Mouse (Mus musculus) CH12.LX (cell line): ENCODE results near the gene Ovol3. TPM values are rescaled to one million over a fixed set of nuclear protein-coding genes. Genes with fewer than 3 reads are reported as not detected.
A peak's percentile ranks its signal among the peaks of the same experiment; 100 is the strongest.

Experiments
- DNase-seq: peaks from one replicate; pipeline ENCODE4 v3.0.0-alpha.2; 2013; ENCODE audit errors: extremely low read depth
- H3K27ac ChIP-seq: 2 replicates; pipeline ENCODE4 v1.5.1; 2012; ENCODE audit warnings: low read depth, mild to moderate bottlenecking, control low read depth, moderate library complexity; ENCODE audit not compliant: insufficient read depth
- H3K27me3 ChIP-seq: replicated peaks from 2 replicates; pipeline ENCODE3; 2012; ENCODE audit warnings: inconsistent platforms
- H3K36me3 ChIP-seq, 2 experiments: replicated peaks in 1 of 2; 2 replicates each; pipeline versions ENCODE3 to v1.6.1; 2012; ENCODE audit warnings: inconsistent platforms in 1 of 2, low read length in 1 of 2, mild to moderate bottlenecking in 1 of 2, mixed read lengths in 1 of 2, moderate library complexity in 1 of 2; ENCODE audit not compliant: control insufficient read depth in 1 of 2, insufficient read depth in 1 of 2
- H3K4me1 ChIP-seq, 2 experiments: 2 replicates each; pipeline ENCODE4 v1.6.1; 2012; ENCODE audit warnings: inconsistent platforms in 1 of 2, moderate library complexity in 1 of 2; ENCODE audit not compliant: insufficient read depth in 2 of 2, control insufficient read depth in 1 of 2
- H3K4me2 ChIP-seq: 2 replicates; pipeline ENCODE4 v1.6.1; 2012; ENCODE audit warnings: low read depth, mild to moderate bottlenecking, control low read depth; ENCODE audit not compliant: poor library complexity, insufficient read depth, severe bottlenecking
- H3K4me3 ChIP-seq, 3 experiments: fragments of 150-350 bp in 1 of 3; sonication (generic) in 1 of 3; replicated peaks in 1 of 3; 2 replicates each; pipeline versions ENCODE3 to v1.5.1; 2011 to 2012; ENCODE audit warnings: low read depth in 2 of 3, low read length in 2 of 3, mild to moderate bottlenecking in 2 of 3, moderate library complexity in 2 of 3, control low read depth in 1 of 3, improper control_type of control experiment in 1 of 3, inconsistent platforms in 1 of 3, mixed read lengths in 1 of 3; ENCODE audit not compliant: poor library complexity in 1 of 3
- H3K79me2 ChIP-seq: replicated peaks from 2 replicates; pipeline ENCODE4 v1.6.1; 2012; ENCODE audit warnings: mild to moderate bottlenecking, moderate library complexity; ENCODE audit not compliant: control insufficient read depth, poor library complexity, insufficient read depth, severe bottlenecking; ENCODE audit errors: extremely low read depth
- H3K9ac ChIP-seq: 2 replicates; pipeline ENCODE4 v1.6.1; 2012; ENCODE audit warnings: low read depth, mild to moderate bottlenecking, control low read depth, moderate library complexity; ENCODE audit not compliant: insufficient read depth
- H3K9me3 ChIP-seq: replicated peaks from 2 replicates; pipeline ENCODE3; 2012; ENCODE audit warnings: low read length, inconsistent platforms, mixed read lengths
- BHLHE40 ChIP-seq: IDR thresholded peaks from 2 replicates; pipeline ENCODE4 v1.6.1; 2011; ENCODE audit warnings: mild to moderate bottlenecking, low read depth, low read length, improper control_type of control experiment
- CHD1 ChIP-seq: IDR thresholded peaks from 2 replicates; pipeline ENCODE4 v1.6.1; 2012; ENCODE audit warnings: low read depth, low read length, improper control_type of control experiment, inconsistent platforms
- CHD2 ChIP-seq: IDR thresholded peaks from 2 replicates; pipeline ENCODE4 v1.6.1; 2011; ENCODE audit warnings: low read length, improper control_type of control experiment
- CTCF ChIP-seq, 2 experiments: IDR thresholded peaks in 1 of 2; conservative IDR thresholded peaks in 1 of 2; 2 replicates each; pipeline ENCODE4 v1.5.1; 2011 to 2012; ENCODE audit warnings: low read depth in 2 of 2, low read length in 2 of 2, improper control_type of control experiment in 1 of 2, inconsistent platforms in 1 of 2, mild to moderate bottlenecking in 1 of 2, moderate library complexity in 1 of 2
- E2F4 ChIP-seq: IDR thresholded peaks from 2 replicates; pipeline ENCODE4 v1.6.1; 2011; ENCODE audit warnings: low read depth, low read length, improper control_type of control experiment; ENCODE audit not compliant: insufficient replicate concordance
- ELF1 ChIP-seq: IDR thresholded peaks from 2 replicates; pipeline ENCODE4 v1.6.1; 2014; ENCODE audit warnings: low read depth, mild to moderate bottlenecking, inconsistent platforms, low read length, improper control_type of control experiment
- EP300 ChIP-seq: IDR thresholded peaks from 2 replicates; pipeline ENCODE4 v1.6.1; 2011; ENCODE audit warnings: low read length, improper control_type of control experiment
- ETS1 ChIP-seq: conservative IDR thresholded peaks from 2 replicates; pipeline ENCODE4 v1.6.1; 2012; ENCODE audit warnings: low read depth, mild to moderate bottlenecking, inconsistent platforms, low read length, improper control_type of control experiment, moderate library complexity
- GABPA ChIP-seq: IDR thresholded peaks from 2 replicates; pipeline ENCODE4 v1.6.1; 2012; ENCODE audit warnings: low read depth, low read length, improper control_type of control experiment, inconsistent platforms; ENCODE audit not compliant: insufficient replicate concordance
- HCFC1 ChIP-seq: IDR thresholded peaks from 2 replicates; pipeline ENCODE4 v1.6.1; 2012; ENCODE audit warnings: low read depth, mild to moderate bottlenecking, inconsistent platforms, low read length, improper control_type of control experiment
- IRF4 ChIP-seq: IDR thresholded peaks from 2 replicates; pipeline ENCODE4 v1.6.1; 2014; ENCODE audit warnings: low read depth, mild to moderate bottlenecking, inconsistent platforms, low read length, improper control_type of control experiment
- JUN ChIP-seq: IDR thresholded peaks from 2 replicates; pipeline ENCODE4 v1.6.1; 2011; ENCODE audit warnings: low read depth, mild to moderate bottlenecking, low read length, improper control_type of control experiment, moderate library complexity; ENCODE audit not compliant: insufficient read depth
- JUND ChIP-seq: conservative IDR thresholded peaks from 2 replicates; pipeline ENCODE4 v1.6.1; 2011; ENCODE audit warnings: low read depth, low read length, improper control_type of control experiment
- KAT2A ChIP-seq: IDR thresholded peaks from 2 replicates; pipeline ENCODE4 v1.6.1; 2012; ENCODE audit warnings: low read length, improper control_type of control experiment, inconsistent platforms; ENCODE audit not compliant: insufficient replicate concordance
- MAFK ChIP-seq: IDR thresholded peaks from 2 replicates; pipeline ENCODE4 v1.6.1; 2011; ENCODE audit warnings: low read length, improper control_type of control experiment; ENCODE audit not compliant: insufficient replicate concordance
- MAX ChIP-seq: IDR thresholded peaks from 2 replicates; pipeline ENCODE4 v1.6.1; 2011; ENCODE audit warnings: low read length, improper control_type of control experiment
- MAZ ChIP-seq: IDR thresholded peaks from 2 replicates; pipeline ENCODE4 v1.6.1; 2012; ENCODE audit warnings: low read depth, mild to moderate bottlenecking, inconsistent platforms, low read length, improper control_type of control experiment, moderate library complexity
- MEF2A ChIP-seq: IDR thresholded peaks from 2 replicates; pipeline ENCODE4 v1.6.1; 2014; ENCODE audit warnings: low read depth, mild to moderate bottlenecking, inconsistent platforms, low read length, improper control_type of control experiment, borderline replicate concordance
- MXI1 ChIP-seq: IDR thresholded peaks from 2 replicates; pipeline ENCODE4 v1.6.1; 2011; ENCODE audit warnings: mild to moderate bottlenecking, low read depth, low read length, improper control_type of control experiment
- MYC ChIP-seq: IDR thresholded peaks from 2 replicates; pipeline ENCODE4 v1.6.1; 2011; ENCODE audit warnings: low read depth, mild to moderate bottlenecking, improper control_type of control experiment, low read length
- NELFE ChIP-seq: IDR thresholded peaks from 2 replicates; pipeline ENCODE4 v1.6.1; 2011; ENCODE audit warnings: low read depth, low read length, improper control_type of control experiment
- NRF1 ChIP-seq: IDR thresholded peaks from 2 replicates; pipeline ENCODE4 v1.6.1; 2014; ENCODE audit warnings: low read depth, mild to moderate bottlenecking, inconsistent platforms, low read length, improper control_type of control experiment, moderate library complexity
- PAX5 ChIP-seq: IDR thresholded peaks from 2 replicates; pipeline ENCODE4 v1.6.1; 2012; ENCODE audit warnings: low read length, inconsistent platforms, mixed read lengths
- POLR2A ChIP-seq: IDR thresholded peaks from 2 replicates; pipeline ENCODE4 v1.6.1; 2011; ENCODE audit warnings: low read depth, mild to moderate bottlenecking, improper control_type of control experiment, low read length
- POLR2AphosphoS2 ChIP-seq: IDR thresholded peaks from 2 replicates; pipeline ENCODE4 v1.6.1; 2011; ENCODE audit warnings: low read depth, low read length, improper control_type of control experiment
- RAD21 ChIP-seq: IDR thresholded peaks from 2 replicates; pipeline ENCODE4 v1.6.1; 2011; ENCODE audit warnings: low read depth, mild to moderate bottlenecking, low read length, improper control_type of control experiment, moderate library complexity
- RCOR1 ChIP-seq: conservative IDR thresholded peaks from 2 replicates; pipeline ENCODE4 v1.6.1; 2012; ENCODE audit warnings: low read depth, mild to moderate bottlenecking, inconsistent platforms, low read length, improper control_type of control experiment
- SIN3A ChIP-seq: IDR thresholded peaks from 2 replicates; pipeline ENCODE4 v1.6.1; 2012; ENCODE audit warnings: low read length, improper control_type of control experiment, inconsistent platforms
- SMC3 ChIP-seq: IDR thresholded peaks from 2 replicates; pipeline ENCODE4 v1.6.1; 2011; ENCODE audit warnings: low read depth, low read length, improper control_type of control experiment
- TBP ChIP-seq: conservative IDR thresholded peaks from 2 replicates; pipeline ENCODE4 v1.6.1; 2011; ENCODE audit warnings: low read depth, low read length, improper control_type of control experiment
- TCF12 ChIP-seq: IDR thresholded peaks from 2 replicates; pipeline ENCODE4 v1.6.1; 2014; ENCODE audit warnings: low read depth, mild to moderate bottlenecking, inconsistent platforms, low read length, improper control_type of control experiment
- UBTF ChIP-seq: IDR thresholded peaks from 2 replicates; pipeline ENCODE4 v1.6.1; 2012; ENCODE audit warnings: low read depth, mild to moderate bottlenecking, inconsistent platforms, low read length, improper control_type of control experiment, moderate library complexity
- USF1 ChIP-seq: IDR thresholded peaks from 2 replicates; pipeline ENCODE4 v1.6.1; 2014; ENCODE audit warnings: low read depth, mild to moderate bottlenecking, inconsistent platforms, low read length, improper control_type of control experiment
- USF2 ChIP-seq: conservative IDR thresholded peaks from 2 replicates; pipeline ENCODE4 v1.6.1; 2011; ENCODE audit warnings: low read depth, low read length, improper control_type of control experiment
- ZC3H11A ChIP-seq: IDR thresholded peaks from 2 replicates; pipeline ENCODE4 v1.6.1; 2012; ENCODE audit warnings: low read depth, mild to moderate bottlenecking, inconsistent platforms, low read length, improper control_type of control experiment
- ZKSCAN1 ChIP-seq: IDR thresholded peaks from 2 replicates; pipeline ENCODE4 v1.6.1; 2012; ENCODE audit warnings: low read depth, inconsistent platforms, low read length, improper control_type of control experiment, borderline replicate concordance
- ZMIZ1 ChIP-seq: IDR thresholded peaks from 2 replicates; pipeline ENCODE4 v1.6.1; 2012; ENCODE audit warnings: low read depth, mild to moderate bottlenecking, inconsistent platforms, low read length, improper control_type of control experiment
- ZNF384 ChIP-seq: IDR thresholded peaks from 2 replicates; pipeline ENCODE4 v1.6.1; 2012; ENCODE audit warnings: low read depth, low read length, improper control_type of control experiment, inconsistent platforms
- dilution Hi-C: fragments of 300-500 bp; cut with MboI; formaldehyde crosslinking; loops from 2 replicates; pipeline ENCODE4 v1.14.3; 2020; ENCODE audit warnings: low sequenced_read_pairs; ENCODE audit not compliant: extremely low pct_unique_long_range_greater_than_20kb, extremely low pct_ligation_motif_present
- in situ Hi-C: fragments of 300-500 bp; cut with MboI; formaldehyde crosslinking; loops from 3 replicates; pipeline ENCODE4 v1.14.3; 2019; ENCODE audit warnings: low sequenced_read_pairs, low pct_ligation_motif_present, low pct_unique_long_range_greater_than_20kb, mixed read lengths
- polyA plus RNA-seq: library from polyadenylated mRNA; unstranded; fragments of >175 nt; gene quantifications from 2 replicates; pipeline ENCODE4 v1.2.1, GENCODE M21; 2012; ENCODE audit warnings: low read depth; ENCODE audit not compliant: insufficient read length
- total RNA-seq, 2 experiments: library from RNA; depleted of rRNA; stranded (reverse); fragments of 300-350 nt in 1 of 2; fragments of >200 nt in 1 of 2; gene quantifications; 2 replicates each; pipeline ENCODE4 v1.2.3; 2012 to 2014

Ovol3 gene
- total and polyA plus RNA-seq, 3 experiments = 0.42 to 4.3 (median 2.8) TPM

- H3K27me3 ChIP-seq = no peaks in the 10 kb centered on the region
- TF ChIP-seq SMC3 (no peak), TCF12 (no peak), ZKSCAN1 (no peak), NRF1 (no peak), NELFE (no peak), ELF1 (peak; percentile 64; the same call in 1 of the 2 replicates), GABPA (no peak), MYC (no peak), MAZ (no peak; the same call in 1 of the 2 replicates), EP300 (no peak), POLR2AphosphoS2 (no peak), RCOR1 (no peak), TBP (no peak), PAX5 (no peak), UBTF (0 out of 2 replicates have a peak, but pooled peaks have one; percentile 30), MEF2A (no peak), CHD1 (no peak), CTCF (conservative IDR thresholded peaks at IDR 0.05 in 1 of 2, IDR thresholded peaks at IDR 0.05 in 1 of 2; ENCODE audit: low read depth in 2 of 2, low read length in 2 of 2) (no peak), ZNF384 (peak; percentile 99), ZMIZ1 (no peak), MAFK (no peak), HCFC1 (peak; percentile 63), USF2 (no peak), JUND (no peak), MXI1 (peak; percentile 77; the same call in 1 of the 2 replicates), SIN3A (peak; percentile 85), MAX (no peak), KAT2A (0 out of 2 replicates have a peak, but pooled peaks have one; percentile 3), BHLHE40 (no peak), E2F4 (no peak), CHD2 (no peak), ZC3H11A (no peak), JUN (no peak), RAD21 (no peak), IRF4 (no peak), USF1 (no peak), POLR2A (peak; percentile 63), ETS1 (no peak)
- TF ChIP-seq, all 38 proteins: peak for 8
- Histone ChIP-seq H3K36me3 (peaks cover 25 to 37% of the 10 kb centered on the region in 2 experiments), H3K27ac (peak overlapping the region; percentile 86), H3K9ac (peak overlapping the region; percentile 95), H3K4me3 (peak overlapping the region; percentile 76 to 92 (median 84)), H3K4me2 (peak overlapping the region; percentile 39), H3K4me1 (peaks cover 0 to 24% of the 10 kb centered on the region in 2 experiments; a peak in 2 of 4 replicates), H3K79me2 (peaks cover 14% of the 10 kb centered on the region), H3K9me3 (no peaks in the 10 kb centered on the region)
- peak; percentile 61 for DNase-seq
- in situ Hi-C loops (no loop called here), dilution Hi-C loops (no loop called here)
Measured at GRCm38 (mm10) chr7:30194101-30194831, 41.3 kb downstream of the Ovol3 start.
